Mouse (Mus musculus) midbrain, embryonic 13.5 days (tissue): ENCODE measurements at regions not wholly inside any gene's neighbourhood (a gene's known extent, or its start where the extent isn't known, plus 50 kb on each side); places are given as distances from the start of the nearest gene placed in this dataset.

ENCODE experiments used
- ATAC-seq: fragments of 200-750 bp; cut with Nextera tagmentation; 2 replicates; pipeline ENCODE4 v1.8.0; 2017; ENCODE audit warnings: mild to moderate bottlenecking, moderate TSS enrichment, moderate library complexity
- H3K27ac ChIP-seq: fragments of 300-500 bp; sonication (generic); 2 replicates; pipeline ENCODE4 v1.5.1; 2015; ENCODE audit warnings: inconsistent platforms, mild to moderate bottlenecking, moderate library complexity
- H3K27me3 ChIP-seq: fragments of 300-500 bp; sonication (generic); 2 replicates; pipeline ENCODE4 v1.6.1; 2015; ENCODE audit warnings: mild to moderate bottlenecking, inconsistent platforms
- H3K36me3 ChIP-seq: fragments of 300-500 bp; sonication (generic); 2 replicates; pipeline ENCODE4 v1.6.1; 2015; ENCODE audit warnings: mild to moderate bottlenecking, inconsistent platforms
- H3K4me1 ChIP-seq: fragments of 300-500 bp; sonication (generic); replicated peaks from 2 replicates; pipeline ENCODE4 v1.6.1; 2015; ENCODE audit warnings: inconsistent platforms
- H3K4me2 ChIP-seq: fragments of 300-500 bp; sonication (generic); replicated peaks from 2 replicates; pipeline ENCODE4 v1.6.1; 2015; ENCODE audit warnings: moderate library complexity, mild to moderate bottlenecking, inconsistent platforms
- H3K4me3 ChIP-seq: fragments of 300-500 bp; sonication (generic); replicated peaks from 2 replicates; pipeline ENCODE4 v1.5.1; 2015; ENCODE audit warnings: mild to moderate bottlenecking, inconsistent platforms
- H3K9ac ChIP-seq: fragments of 300-500 bp; sonication (generic); replicated peaks from 2 replicates; pipeline ENCODE4 v1.6.1; 2015; ENCODE audit warnings: mild to moderate bottlenecking, inconsistent platforms
- H3K9me3 ChIP-seq: fragments of 300-500 bp; sonication (generic); 2 replicates; pipeline ENCODE4 v1.6.1; 2016; ENCODE audit warnings: mild to moderate bottlenecking, inconsistent platforms
- WGBS: fragments of 180-500 bp; shearing (Covaris S2); methylation state at CpG from one replicate; pipeline ENCODE4 v1.1.7; 2015; 5-methylcytosine and 5-hydroxymethylcytosine counted together

GRCm38 (mm10) chr16:65720953-65721352 is 94.1 kb upstream of the Vgll3 start:
- Histone ChIP-seq H3K9me3 (no peaks in the 10 kb centered on the region), H3K27ac (no peak overlapping the region), H3K9ac (no peak overlapping the region), H3K4me3 (no peak overlapping the region), H3K27me3 (no peaks in the 10 kb centered on the region), H3K4me1 (no peaks in the 10 kb centered on the region), H3K36me3 (no peaks in the 10 kb centered on the region), H3K4me2 (no peak overlapping the region)
- ATAC-seq: no peak
- WGBS: 61% methylated on average over 4 of the region's 4 CpGs

DNA sequence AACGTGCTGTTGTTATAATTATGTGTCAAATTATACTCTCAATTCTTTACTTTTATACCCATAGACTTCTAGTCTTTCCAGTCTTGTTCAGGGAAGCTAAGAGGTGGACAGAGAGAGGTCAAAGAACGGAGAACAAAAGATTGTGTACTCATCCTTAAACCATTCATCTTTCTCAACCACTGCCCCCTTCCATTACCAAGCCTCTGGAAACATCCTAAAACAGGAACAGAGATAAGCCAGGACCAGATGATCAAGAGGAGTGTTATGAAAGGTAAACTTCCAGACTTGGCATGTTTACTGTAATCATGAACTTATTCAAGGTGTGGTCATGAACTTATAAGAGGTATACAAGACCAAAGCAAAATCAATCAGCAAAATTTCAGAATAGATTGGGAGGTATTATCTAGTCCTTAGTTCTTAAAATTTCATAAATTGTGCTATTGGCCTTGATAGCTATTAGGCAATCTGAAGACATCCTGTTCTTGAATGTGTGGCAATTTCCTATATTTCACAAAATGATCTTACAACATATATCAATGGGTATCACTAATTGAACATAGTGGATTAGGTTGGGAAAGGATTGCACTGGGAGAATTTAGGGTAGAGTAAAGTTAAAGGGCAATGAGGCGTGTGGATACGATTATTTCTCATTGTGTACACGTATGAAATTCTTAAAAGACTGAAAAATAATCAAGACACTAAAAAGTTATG is 89.3 kb upstream of the Vgll3 start:
- H3K4me2 ChIP-seq: no peak overlapping the region
- no peaks in the 10 kb centered on the region for H3K36me3 ChIP-seq
- H3K27me3 ChIP-seq: no peaks in the 10 kb centered on the region
- no peaks in the 10 kb centered on the region for H3K4me1 ChIP-seq
- 88% methylated on average over 5 of the region's 5 CpGs for WGBS
- no peaks in the 10 kb centered on the region for H3K9me3 ChIP-seq
- H3K9ac ChIP-seq: no peak overlapping the region
- no peak overlapping the region for H3K4me3 ChIP-seq
- H3K27ac ChIP-seq: no peak overlapping the region
- no peak for ATAC-seq

DNA sequence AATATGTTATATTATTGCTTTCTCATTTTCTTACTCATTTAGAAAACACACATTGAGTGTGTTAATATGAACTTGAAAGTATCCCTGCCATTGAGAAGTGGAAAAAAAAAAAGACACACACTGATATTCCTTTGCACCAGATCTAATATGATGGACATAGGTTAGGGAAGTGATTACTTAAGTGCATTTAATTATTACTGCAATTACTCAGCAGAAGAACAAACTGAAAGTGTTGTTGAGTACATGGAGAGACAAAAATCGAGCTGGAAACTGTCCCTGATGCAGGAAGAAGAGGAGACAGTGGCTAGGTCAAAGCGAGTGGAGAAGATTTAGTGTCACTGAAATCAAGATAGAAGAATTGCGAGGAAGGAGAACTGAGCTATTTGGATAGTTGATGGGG is 88.8 kb upstream of the Vgll3 start:
- no peaks in the 10 kb centered on the region for H3K36me3 ChIP-seq
- ATAC-seq: no peak
- H3K27ac ChIP-seq: no peak overlapping the region
- H3K4me2 ChIP-seq: no peak overlapping the region
- no peaks in the 10 kb centered on the region for H3K27me3 ChIP-seq
- WGBS: 91% methylated on average over 3 of the region's 3 CpGs
- no peak overlapping the region for H3K4me3 ChIP-seq
- H3K4me1 ChIP-seq: no peaks in the 10 kb centered on the region
- H3K9me3 ChIP-seq: no peaks in the 10 kb centered on the region
- no peak overlapping the region for H3K9ac ChIP-seq

GRCm38 (mm10) chr16:65729322-65729721 is 85.7 kb upstream of the Vgll3 start:
- no peak for ATAC-seq
- 73% methylated on average over 4 of the region's 4 CpGs for WGBS
- no peaks in the 10 kb centered on the region for H3K27me3 ChIP-seq
- no peak overlapping the region for H3K9ac ChIP-seq
- H3K27ac ChIP-seq: no peak overlapping the region
- no peaks in the 10 kb centered on the region for H3K36me3 ChIP-seq
- H3K9me3 ChIP-seq: no peaks in the 10 kb centered on the region
- H3K4me3 ChIP-seq: no peak overlapping the region
- no peaks in the 10 kb centered on the region for H3K4me1 ChIP-seq
- H3K4me2 ChIP-seq: no peak overlapping the region

DNA sequence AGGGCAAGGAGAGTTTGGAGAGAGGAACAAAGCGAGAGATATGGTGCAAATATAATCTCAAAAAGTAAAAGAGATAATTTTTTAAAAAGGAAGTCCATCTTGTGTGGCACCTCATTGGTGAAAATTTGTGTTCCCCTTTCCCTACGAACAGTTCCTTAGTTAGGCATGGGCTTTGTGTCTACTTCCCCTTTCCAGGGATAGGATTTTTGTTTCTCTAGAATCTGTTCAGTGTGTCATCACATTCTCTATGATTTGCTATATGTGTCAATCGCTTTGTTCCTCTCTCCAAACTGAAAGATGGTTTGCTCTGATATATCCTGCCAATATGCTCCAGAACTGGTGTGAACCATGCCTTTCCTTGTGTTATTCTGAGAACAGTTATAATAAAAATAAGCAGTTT is 75.4 kb upstream of the Vgll3 start:
- Histone ChIP-seq H3K27me3 (no peaks in the 10 kb centered on the region), H3K4me3 (no peak overlapping the region), H3K27ac (no peak overlapping the region), H3K4me1 (no peaks in the 10 kb centered on the region), H3K36me3 (no peaks in the 10 kb centered on the region), H3K9me3 (no peaks in the 10 kb centered on the region), H3K4me2 (no peak overlapping the region), H3K9ac (no peak overlapping the region)
- ATAC-seq: no peak
- WGBS: 93% methylated on average over 3 of the region's 3 CpGs

GRCm38 (mm10) chr16:65742951-65743350 is 72.1 kb upstream of the Vgll3 start:
- H3K27me3 ChIP-seq: no peaks in the 10 kb centered on the region
- H3K27ac ChIP-seq: no peak overlapping the region
- no peaks in the 10 kb centered on the region for H3K9me3 ChIP-seq
- no peak overlapping the region for H3K4me2 ChIP-seq
- no peak overlapping the region for H3K4me3 ChIP-seq
- H3K36me3 ChIP-seq: no peaks in the 10 kb centered on the region
- ATAC-seq: no peak
- H3K4me1 ChIP-seq: no peaks in the 10 kb centered on the region
- no peak overlapping the region for H3K9ac ChIP-seq

GRCm38 (mm10) chr16:65755667-65756066 is 59.4 kb upstream of the Vgll3 start:
- WGBS: 22% methylated on average over 2 of the region's 2 CpGs
- Histone ChIP-seq H3K4me1 (no peaks in the 10 kb centered on the region), H3K4me2 (no peak overlapping the region), H3K36me3 (no peaks in the 10 kb centered on the region), H3K9ac (no peak overlapping the region), H3K27me3 (no peaks in the 10 kb centered on the region), H3K9me3 (no peaks in the 10 kb centered on the region), H3K4me3 (no peak overlapping the region), H3K27ac (no peak overlapping the region)
- no peak for ATAC-seq
